Mouse (Mus musculus) ES-E14 (cell line): ENCODE results near the gene Hamp2. TPM values are rescaled to one million over a fixed set of nuclear protein-coding genes. Genes with fewer than 3 reads are reported as not detected.

Experiments
- DNase-seq: peaks from one replicate; pipeline ENCODE4 v3.0.0-alpha.2; 2013; ENCODE audit warnings: low read depth, low spot score
- H3K27ac ChIP-seq: 2 replicates; pipeline ENCODE4 v1.5.1; 2012; ENCODE audit warnings: low read depth, mild to moderate bottlenecking, low read length, moderate library complexity, mixed read lengths; ENCODE audit not compliant: poor library complexity, insufficient read depth, severe bottlenecking
- H3K36me3 ChIP-seq: 2 replicates; pipeline ENCODE4 v1.6.1; 2012; ENCODE audit warnings: mild to moderate bottlenecking, low read length, moderate library complexity, mixed read lengths; ENCODE audit not compliant: control insufficient read depth, poor library complexity, insufficient read depth, severe bottlenecking
- H3K4me1 ChIP-seq, 2 experiments: fragments of 150-350 bp in 1 of 2; sonication (generic) in 1 of 2; 2 replicates each; pipeline ENCODE4 v1.6.1; 2012; ENCODE audit warnings: low read length in 2 of 2, mild to moderate bottlenecking in 1 of 2, mixed read lengths in 1 of 2; ENCODE audit not compliant: control insufficient read depth in 2 of 2, insufficient read depth in 2 of 2, poor library complexity in 1 of 2
- H3K4me3 ChIP-seq, 2 experiments: fragments of 150-350 bp in 1 of 2; sonication (generic) in 1 of 2; 2 replicates each; pipeline ENCODE4 v1.5.1; 2012; ENCODE audit warnings: low read length in 2 of 2, low read depth in 1 of 2, mild to moderate bottlenecking in 1 of 2, mixed read lengths in 1 of 2; ENCODE audit not compliant: insufficient read depth in 1 of 2, poor library complexity in 1 of 2, severe bottlenecking in 1 of 2
- H3K9ac ChIP-seq: 2 replicates; pipeline ENCODE4 v1.6.1; 2012; ENCODE audit warnings: low read depth, mild to moderate bottlenecking, low read length, mixed read lengths; ENCODE audit not compliant: poor library complexity, insufficient read depth, severe bottlenecking
- H3K9me3 ChIP-seq: fragments of 150-350 bp; sonication (generic); 2 replicates; pipeline ENCODE4 v1.6.1; 2012; ENCODE audit warnings: low read depth, mild to moderate bottlenecking, low read length; ENCODE audit not compliant: control insufficient read depth, insufficient read depth
- CHD2 ChIP-seq: IDR thresholded peaks from 2 replicates; pipeline ENCODE4 v1.6.1; 2014; ENCODE audit warnings: mild to moderate bottlenecking, low read depth, low read length, inconsistent platforms
- HCFC1 ChIP-seq: IDR thresholded peaks from 2 replicates; pipeline ENCODE4 v1.6.1; 2012; ENCODE audit warnings: low read length, inconsistent platforms, borderline replicate concordance; ENCODE audit not compliant: insufficient read depth
- MAFK ChIP-seq: IDR thresholded peaks from 2 replicates; pipeline ENCODE4 v1.6.1; 2014; ENCODE audit warnings: mild to moderate bottlenecking, low read depth, low read length, inconsistent platforms; ENCODE audit not compliant: insufficient read depth
- ZC3H11A ChIP-seq: IDR thresholded peaks from 2 replicates; pipeline ENCODE4 v1.6.1; 2012; ENCODE audit warnings: low read depth, mild to moderate bottlenecking, inconsistent platforms, low read length, borderline replicate concordance
- ZNF384 ChIP-seq: IDR thresholded peaks from 2 replicates; pipeline ENCODE4 v1.6.1; 2012; ENCODE audit warnings: low read depth, low read length, inconsistent platforms
- in situ Hi-C, 2 experiments: fragments of 600-800 bp; cut with MboI; formaldehyde crosslinking; loops; one replicate each; pipeline ENCODE4 v1.15.1; 2025; ENCODE audit warnings: low sequenced_read_pairs in 2 of 2, inconsistent platforms in 1 of 2; ENCODE audit not compliant: unreplicated experiment in 2 of 2
- total RNA-seq: library from RNA; depleted of rRNA; stranded (reverse); fragments of 300-350 nt; gene quantifications from 2 replicates; pipeline ENCODE4 v1.2.3, GENCODE M21; 2012

The Hamp2 gene
- total RNA-seq, 1 experiment, result not detected

DNA sequence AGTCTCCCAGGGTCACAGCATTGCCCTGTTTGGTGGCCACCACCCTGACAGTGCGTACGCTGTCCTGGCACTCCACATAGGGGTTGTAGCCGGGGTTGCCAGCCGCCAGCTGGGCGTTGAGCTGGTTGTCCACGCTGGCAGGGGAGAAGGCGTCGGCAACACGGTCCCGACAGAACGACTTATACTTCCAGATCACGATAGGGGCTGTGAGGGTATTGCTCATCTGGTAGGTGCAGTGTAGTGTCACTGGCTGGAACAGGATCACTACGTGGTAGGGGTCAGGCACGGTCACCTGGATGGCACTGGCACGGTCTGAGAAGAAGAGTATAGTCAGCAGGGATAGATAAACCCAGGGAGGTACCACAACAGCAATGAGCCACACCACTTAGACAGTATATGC is 47.4 kb upstream of the Hamp2 start:
- Histone ChIP-seq H3K36me3 (peaks cover 21% of the 10 kb centered on the region; the same call in 1 of the 2 replicates), H3K4me1 (peaks cover 0 to 5% of the 10 kb centered on the region in 2 experiments; a peak in 1 of 4 replicates), H3K27ac (no peak overlapping the region), H3K9ac (no peak overlapping the region; the same call in 1 of the 2 replicates), H3K4me3 (peak overlapping the region; percentile 75 to 79; a peak in 3 of 4 replicates), H3K9me3 (no peaks in the 10 kb centered on the region)
- TF ChIP-seq ZC3H11A, result no peak
- no peak for TF ChIP-seq CHD2
- TF ChIP-seq ZNF384, result no peak
- no peak for TF ChIP-seq MAFK
- TF ChIP-seq HCFC1, result no peak
- in situ Hi-C loops, result loop anchor here in 1 of 2 experiments (10.0 kb wide), 1 partner anchor 157 kb away; no protein-coding TSS in a partner anchor
- DNase-seq, result no peak

DNA sequence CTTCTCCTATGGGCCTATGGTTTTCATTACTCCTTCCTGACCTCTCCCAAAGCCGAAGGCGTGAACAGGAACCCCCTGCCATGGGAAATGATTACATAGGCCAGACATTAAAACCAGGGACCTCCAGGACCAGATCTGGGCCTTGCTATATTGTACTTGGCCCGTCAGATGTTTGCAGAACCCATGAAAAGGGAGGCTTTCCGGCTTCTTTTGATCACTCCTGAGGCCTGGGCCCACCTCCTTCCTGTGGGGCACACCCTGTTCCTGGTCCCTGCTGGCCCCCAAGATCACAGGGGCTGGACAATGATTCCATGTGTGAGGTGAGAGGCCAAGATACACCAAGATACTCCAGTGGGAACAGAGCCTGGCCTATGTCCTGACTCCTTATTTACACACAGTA is 44.7 kb upstream of the Hamp2 start:
- in situ Hi-C loops, result no loop called here
- no peak overlapping the region for H3K4me3 ChIP-seq
- TF ChIP-seq ZNF384 (no peak), MAFK (no peak), CHD2 (no peak), HCFC1 (no peak), ZC3H11A (no peak)
- H3K9ac ChIP-seq, result no peak overlapping the region
- peaks cover 27% of the 10 kb centered on the region; the same call in 1 of the 2 replicates for H3K36me3 ChIP-seq
- no peak overlapping the region for H3K27ac ChIP-seq
- no peak for DNase-seq
- H3K4me1 ChIP-seq, result peaks cover 0 to 8% of the 10 kb centered on the region in 2 experiments; a peak in 1 of 4 replicates
- no peaks in the 10 kb centered on the region for H3K9me3 ChIP-seq

DNA sequence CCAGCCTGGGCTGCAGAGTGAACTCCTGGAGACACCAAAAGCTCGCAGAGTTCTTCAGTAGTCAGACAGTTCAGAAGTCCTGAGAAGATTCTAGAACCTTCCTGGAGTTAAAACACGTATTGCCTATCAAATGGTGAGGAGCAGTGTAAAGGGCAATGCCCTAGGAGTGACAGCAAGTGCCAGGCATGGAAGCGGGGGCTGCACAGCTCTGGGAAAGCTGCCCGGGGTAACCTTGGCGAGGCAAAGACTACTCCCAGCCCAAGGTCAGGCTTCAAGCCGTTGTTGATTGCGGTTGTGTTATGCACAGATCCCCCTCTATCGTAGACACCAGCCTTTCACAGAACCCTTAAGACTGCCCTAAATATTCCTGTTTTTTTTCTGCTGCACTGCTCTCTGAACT is 44.1 kb upstream of the Hamp2 start:
- no peak overlapping the region for H3K4me3 ChIP-seq
- no peak for DNase-seq
- no peak overlapping the region for H3K9ac ChIP-seq
- H3K4me1 ChIP-seq, result peaks cover 0 to 8% of the 10 kb centered on the region in 2 experiments; a peak in 1 of 4 replicates
- H3K36me3 ChIP-seq, result peaks cover 27% of the 10 kb centered on the region; the same call in 1 of the 2 replicates
- H3K27ac ChIP-seq, result no peak overlapping the region
- TF ChIP-seq HCFC1, result no peak
- TF ChIP-seq ZNF384, result no peak
- no peak for TF ChIP-seq MAFK
- TF ChIP-seq ZC3H11A, result no peak
- TF ChIP-seq CHD2, result no peak
- in situ Hi-C loops, result no loop called here
- no peaks in the 10 kb centered on the region for H3K9me3 ChIP-seq

DNA sequence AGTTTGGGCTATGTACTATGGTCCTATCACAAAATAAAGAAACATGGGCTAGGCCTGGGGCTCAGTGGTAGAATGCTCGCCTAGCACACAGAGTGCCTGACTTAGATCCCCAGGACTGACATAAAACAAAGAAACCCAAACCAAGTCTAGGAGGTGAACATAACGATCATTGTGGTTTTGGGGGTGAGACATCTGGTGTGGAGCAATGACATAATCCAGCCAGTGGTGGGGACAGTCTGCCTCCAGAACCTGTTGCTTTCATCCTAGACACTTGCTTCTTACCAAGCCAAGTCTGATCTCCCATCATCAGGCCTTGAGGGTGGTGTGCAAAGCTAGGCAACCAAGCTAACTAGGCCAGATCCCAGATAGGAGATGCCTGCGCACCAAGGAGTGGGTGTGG is 42.2 kb upstream of the Hamp2 start:
- Histone ChIP-seq H3K27ac (no peak overlapping the region), H3K4me1 (peaks cover 0 to 4% of the 10 kb centered on the region in 2 experiments; a peak in 1 of 4 replicates), H3K4me3 (no peak overlapping the region), H3K9ac (no peak overlapping the region), H3K36me3 (peaks cover 28% of the 10 kb centered on the region; the same call in 1 of the 2 replicates), H3K9me3 (no peaks in the 10 kb centered on the region)
- no peak for DNase-seq
- TF ChIP-seq ZC3H11A, result no peak
- TF ChIP-seq MAFK, result no peak
- no peak for TF ChIP-seq CHD2
- TF ChIP-seq HCFC1, result no peak
- TF ChIP-seq ZNF384, result no peak
- in situ Hi-C loops, result no loop called here
